Mouse (Mus musculus): ENCODE data around the gene Gm49383. TPM values are rescaled to one million over a fixed set of nuclear protein-coding genes. Genes with fewer than 3 reads are reported as not detected.
A peak's percentile ranks its signal among the peaks of the same experiment; 100 is the strongest.

Gene Gm49383
- total RNA-seq (2021), result 1 to 10 TPM; 4.9 to 6.3 TPM
- long read RNA-seq, experiment 1, partial matches to known transcripts, result 0 of 1 reads
- long read RNA-seq, experiment 1, other reads (novel, unspliced or antisense), result 1 of 1 reads
- long read RNA-seq, experiment 2, result 0 reads

DNA sequence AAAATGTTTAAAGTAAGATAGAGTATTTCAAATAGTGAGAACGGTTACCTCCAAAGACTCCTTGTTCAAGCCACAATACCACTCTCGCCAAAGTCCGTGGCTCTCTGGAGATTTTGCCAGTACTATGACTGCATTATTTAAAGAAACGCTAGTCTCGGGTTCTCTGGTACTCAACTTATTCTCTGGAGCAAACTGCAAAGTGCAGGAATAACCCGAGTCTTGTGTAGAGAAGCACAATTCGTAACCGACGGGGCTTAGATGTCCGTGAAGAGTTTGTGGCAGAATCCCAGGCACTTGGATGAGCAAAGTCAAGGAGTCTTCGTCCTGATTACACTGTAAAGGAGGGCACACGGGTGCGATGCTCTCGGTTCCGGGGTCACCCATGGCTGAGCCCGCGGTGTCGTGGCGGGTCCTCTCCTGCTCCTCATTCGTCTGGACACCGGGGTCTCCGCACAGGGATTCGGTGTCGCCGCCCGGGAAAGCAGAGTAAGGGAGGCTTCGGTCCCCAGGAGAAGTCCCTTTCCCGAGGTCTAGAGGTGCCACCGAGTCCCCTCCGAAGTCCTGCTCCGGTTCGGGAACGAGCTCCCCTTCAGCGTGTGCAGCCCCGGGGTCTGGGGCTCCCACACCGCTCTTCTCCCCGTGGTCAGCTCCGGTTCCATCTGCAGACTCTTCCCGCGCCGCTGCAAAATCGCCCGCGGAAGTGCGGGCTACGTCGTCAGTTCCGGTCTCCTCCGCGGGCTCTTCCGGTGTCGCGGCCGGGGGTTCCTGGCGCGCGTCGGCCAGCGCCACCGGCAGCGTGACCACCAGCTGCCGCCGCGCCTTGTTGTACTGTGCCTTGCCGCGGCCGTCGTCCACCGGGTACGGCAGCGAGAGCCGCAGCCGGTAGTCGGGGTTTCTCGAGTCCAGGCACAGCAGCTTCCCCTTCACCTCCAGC, at the start of gene Gm49383:
Gm49383 (minus strand) TSS at position 661 of the 934 bp plus-strand sequence.
- peak; percentile 75 to 85 for DNase-seq

DNA sequence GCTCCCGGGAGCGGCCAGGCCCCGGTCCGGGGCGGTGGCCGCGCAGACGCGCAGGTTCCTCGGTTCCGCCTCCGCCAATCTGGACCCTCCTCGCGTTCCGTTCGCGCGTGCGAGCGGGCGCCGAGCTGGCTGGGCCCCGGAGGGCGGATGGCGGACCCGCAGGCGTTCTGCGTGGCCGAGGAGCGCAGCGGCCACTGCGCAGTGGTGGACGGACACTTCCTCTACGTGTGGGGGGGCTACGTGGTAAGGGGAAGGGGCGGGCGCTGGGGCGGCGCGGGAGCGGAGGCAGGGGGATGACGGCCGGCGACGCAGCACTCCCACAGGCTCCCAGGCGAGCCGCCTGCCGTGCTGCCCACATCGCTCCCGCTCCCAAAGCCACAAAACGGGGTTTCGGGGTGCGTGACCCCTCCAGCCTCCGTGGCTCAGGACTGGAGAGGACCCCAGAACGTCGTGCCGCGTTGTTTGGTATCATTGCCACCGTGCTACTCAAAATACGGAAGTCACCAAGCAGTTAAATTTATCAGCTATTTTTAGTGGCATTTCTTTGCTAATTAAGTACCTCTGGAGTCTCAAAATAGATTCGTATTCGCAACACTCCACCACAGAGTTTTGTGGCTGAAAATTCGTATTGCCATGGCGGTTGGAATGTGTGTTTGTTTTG, 45.0 kb upstream of the Gm49383 start:
- peak; percentile 80 to 85 for DNase-seq

DNA sequence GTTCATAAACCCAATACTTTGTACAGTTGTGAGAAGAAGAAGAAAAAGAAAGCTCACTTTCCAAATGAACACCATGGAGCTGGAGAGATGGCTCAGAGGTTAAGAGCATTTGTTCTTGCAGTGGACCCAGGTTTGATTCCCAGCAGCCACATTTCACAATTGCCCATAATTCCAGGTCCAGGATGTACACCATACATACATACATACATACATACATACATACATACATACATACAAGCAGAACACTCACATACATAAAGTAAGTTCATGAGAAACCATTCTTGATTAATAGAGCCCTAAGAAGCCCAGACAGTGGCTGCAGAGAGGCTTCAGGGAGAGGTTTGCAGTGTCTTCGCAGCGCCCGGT, 44.5 kb upstream of the Gm49383 start:
- DNase-seq, result no peak

DNA sequence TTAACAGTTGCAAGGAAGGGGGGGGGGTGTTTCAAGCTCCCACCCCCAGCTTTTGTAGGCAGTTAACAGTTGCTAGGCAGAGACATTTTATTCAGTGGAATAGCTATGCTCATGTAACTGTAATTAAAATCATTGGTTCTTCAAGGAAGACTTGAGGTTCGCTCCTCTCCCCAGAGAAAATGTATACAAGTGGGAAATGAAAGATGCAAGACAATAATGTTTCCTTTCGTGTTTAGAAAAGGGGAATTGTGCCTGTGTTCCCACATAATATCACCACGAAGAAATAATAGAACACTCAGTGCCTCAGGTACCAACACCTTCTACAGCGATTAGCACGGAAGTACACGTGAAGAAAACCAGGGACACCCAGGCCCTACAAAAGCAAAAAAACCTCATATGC, 44.0 kb upstream of the Gm49383 start, which contains the start of gene Klhdc1:
Klhdc1 (plus strand) TSS at position 301 of the 400 bp plus-strand sequence.
- DNase-seq, result no peak

DNA sequence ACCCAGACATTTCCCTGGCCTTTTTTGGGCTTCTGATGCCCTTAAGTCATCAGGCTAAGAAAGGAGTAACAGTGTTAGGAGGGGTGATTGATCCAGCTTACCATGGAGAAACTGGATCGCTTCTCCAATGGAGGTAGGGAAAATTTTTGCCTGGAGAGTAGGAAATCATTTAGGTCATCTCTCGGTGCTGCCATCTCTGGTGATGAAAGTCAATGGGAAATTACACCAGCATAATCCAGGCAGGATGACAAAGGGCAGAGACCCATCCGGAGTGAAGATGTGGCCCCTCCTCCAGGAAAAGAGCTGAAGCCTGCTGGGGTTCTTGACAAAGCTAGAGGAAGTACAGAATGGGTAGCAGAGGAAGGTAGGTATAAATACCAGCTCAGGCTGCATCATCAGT, 41.4 kb upstream of the Gm49383 start:
- no peak for DNase-seq

DNA sequence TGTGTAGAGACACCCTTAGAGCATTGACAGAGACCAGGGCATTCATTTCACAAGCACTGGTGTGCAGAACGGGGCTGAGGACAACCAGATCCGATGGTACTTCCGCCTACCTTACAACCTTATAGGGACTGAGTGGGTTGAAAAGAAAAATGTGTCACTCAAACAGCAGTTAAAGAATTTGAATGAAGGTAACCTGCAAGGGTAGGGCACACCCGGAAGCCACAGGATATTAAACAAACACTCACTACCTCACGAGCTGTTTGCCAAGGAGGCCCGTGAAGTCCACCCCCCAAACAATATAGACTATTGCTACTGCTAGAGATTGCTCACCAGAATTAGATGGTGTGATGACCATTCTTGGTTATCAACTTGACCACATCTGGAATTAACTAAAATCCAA, 38.9 kb upstream of the Gm49383 start:
- DNase-seq, result no peak

DNA sequence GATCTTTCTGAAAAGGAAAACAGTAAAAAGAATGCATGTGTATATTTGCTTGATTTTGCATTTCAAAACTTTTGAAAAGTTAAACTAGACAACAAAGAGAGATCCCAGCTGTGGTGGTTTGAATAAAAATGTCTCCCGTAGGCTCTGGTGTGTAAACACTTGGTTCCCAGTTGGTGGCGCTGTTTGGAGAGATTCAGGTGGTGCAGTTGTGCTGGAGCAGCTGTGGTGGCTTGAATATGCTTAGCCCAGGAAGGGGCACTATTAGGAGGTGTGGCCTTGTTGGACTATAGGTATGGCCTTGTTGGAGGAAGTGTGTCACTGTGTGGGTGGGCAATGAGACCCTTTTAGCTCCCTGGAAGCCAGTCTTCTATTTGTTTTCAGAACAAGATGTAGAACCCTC, 32.3 kb upstream of the Gm49383 start:
- DNase-seq, result peak; percentile 24 to 55

DNA sequence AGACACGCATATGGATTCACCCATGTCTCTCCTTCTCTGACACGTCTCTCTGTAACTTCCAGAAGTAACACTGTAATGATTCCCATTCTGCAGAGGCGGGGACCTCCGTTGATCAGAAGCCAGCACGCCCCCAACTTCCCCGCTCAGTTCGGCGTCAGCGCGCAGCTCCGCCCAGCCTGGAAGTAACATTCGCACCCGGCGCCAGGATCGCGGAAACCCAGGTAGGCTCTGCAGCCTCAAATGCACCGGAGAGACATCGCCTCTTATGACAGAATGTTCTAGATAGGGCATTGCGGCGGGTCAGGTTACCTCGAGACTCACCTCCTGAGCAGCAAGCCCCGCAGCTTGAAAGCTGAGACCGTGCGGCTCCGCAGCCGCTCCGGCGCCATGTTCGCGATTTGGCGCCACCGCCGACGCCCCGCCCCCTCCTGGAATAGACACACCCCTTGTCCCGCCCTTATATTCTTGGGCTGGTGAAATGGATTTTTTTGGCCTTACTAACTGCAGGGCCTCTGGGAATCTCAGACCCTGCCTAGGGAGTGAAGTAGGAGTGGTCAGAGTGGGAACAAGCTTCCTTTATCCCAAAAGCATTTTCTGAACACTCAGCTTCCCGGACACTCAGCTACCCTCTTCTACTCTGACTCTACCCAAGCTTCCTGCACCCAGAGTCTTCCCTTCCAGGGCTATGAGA, 31.0 kb upstream of the Gm49383 start, which contains the start of gene Pole2:
Pole2 (minus strand) TSS at position 420 of the 691 bp plus-strand sequence.
- peak; percentile 91 to 95 for DNase-seq

DNA sequence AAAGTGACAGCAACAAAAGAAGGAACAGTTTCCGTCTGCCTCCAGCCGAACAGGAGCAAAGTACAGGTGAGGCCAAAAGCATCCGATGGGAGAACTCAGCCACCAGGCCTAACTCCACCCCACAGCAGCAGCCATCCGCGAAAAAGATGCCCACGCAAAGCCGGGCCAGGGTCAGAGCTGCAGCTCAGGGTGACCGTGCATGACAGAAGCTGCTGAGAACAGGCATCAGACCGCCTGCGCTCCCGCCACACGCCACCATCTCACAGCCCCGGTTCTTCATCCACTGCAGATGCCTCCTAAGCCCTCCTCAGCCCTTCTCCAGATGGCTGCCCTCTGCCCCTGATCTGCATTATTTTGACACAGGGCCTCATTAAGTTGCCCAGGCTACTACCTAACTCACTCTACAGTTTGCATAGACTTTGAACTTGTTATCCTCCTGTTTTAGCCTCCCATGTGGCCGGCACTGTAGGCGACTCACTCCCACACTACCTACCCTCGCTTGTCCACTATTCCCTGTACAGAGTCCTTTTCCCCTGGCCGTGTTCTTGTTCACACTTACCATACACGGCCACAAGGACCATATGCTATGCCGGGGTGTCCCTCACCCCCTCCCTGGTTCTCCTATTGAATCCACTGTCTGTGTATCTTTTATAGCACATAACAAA, 23.8 kb upstream of the Gm49383 start:
- no peak for DNase-seq

DNA sequence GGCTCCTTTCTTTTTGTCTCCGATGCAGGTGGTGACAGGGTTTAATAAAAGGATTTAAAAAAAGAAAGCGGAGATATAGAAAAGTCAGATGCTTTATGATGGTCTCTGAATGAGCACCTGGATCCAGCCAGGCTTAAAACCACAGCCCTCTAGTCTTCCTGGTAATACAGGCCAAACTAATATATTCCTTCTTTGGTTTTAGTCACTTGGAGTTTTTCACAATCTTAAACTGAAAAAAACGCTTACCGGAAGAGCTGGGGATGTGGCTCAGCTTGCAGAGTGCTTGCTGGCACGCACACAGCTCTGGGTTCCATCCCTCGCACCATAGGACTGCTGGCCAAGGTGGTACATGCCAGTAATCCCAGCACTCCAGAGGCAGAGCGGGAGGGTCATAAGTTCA, 19.7 kb upstream of the Gm49383 start:
- DNase-seq, result no peak

DNA sequence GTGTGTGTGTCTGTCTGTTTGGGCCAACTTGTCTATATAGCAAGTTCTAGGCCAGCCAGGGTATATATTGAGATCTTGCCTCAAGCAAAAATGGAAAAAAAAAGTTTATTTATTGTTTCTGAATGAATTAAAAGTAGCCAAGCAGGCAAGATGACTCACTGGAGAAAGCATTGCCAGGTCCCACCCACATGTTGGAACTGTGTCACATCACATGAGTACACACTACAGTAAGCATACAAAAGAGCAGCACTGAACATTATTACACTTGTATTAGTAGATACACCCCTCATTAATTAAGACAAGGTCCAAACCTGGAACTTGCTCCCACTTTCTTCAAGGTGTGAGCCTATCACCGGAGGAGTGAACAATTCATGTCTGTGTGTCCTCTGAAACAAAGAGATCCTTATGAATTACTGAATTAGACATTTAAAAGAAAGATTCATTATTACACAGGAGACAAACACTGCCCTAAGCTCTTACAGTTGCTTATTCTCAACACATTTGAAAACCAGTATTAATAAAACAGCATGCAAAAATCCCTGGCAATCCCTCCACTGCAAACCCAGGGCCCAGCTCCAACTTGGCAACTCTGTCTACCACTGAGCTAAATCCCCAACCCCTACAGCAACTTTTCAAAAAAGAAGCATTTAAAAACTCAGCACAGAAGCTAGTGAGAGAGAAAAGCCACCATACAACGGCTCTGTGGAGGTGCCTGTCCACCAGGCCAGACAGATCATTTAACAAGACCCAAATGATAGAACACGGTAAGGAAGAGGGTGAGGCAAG, 18.3 kb upstream of the Gm49383 start:
- DNase-seq, result peak; percentile 73 to 75

DNA sequence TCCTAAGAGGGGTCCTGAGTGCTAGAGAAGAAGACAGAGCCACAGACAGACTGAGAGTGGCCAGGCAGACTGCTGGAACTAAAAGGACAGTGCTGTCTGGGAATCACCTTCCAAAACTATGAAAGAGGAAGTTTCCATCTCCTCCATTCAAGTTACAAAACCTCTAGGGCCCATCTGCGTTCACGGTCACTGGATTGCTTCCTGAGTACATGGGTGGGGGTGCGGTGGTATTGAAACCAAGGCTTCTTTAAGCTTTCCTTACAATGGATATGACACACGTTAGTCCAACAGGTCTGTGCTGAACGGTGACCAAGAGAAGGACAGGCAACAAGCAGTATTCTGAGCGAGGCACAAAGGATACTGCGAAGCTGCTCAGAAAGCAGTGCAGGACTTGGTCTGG, 17.5 kb upstream of the Gm49383 start:
- no peak for DNase-seq

DNA sequence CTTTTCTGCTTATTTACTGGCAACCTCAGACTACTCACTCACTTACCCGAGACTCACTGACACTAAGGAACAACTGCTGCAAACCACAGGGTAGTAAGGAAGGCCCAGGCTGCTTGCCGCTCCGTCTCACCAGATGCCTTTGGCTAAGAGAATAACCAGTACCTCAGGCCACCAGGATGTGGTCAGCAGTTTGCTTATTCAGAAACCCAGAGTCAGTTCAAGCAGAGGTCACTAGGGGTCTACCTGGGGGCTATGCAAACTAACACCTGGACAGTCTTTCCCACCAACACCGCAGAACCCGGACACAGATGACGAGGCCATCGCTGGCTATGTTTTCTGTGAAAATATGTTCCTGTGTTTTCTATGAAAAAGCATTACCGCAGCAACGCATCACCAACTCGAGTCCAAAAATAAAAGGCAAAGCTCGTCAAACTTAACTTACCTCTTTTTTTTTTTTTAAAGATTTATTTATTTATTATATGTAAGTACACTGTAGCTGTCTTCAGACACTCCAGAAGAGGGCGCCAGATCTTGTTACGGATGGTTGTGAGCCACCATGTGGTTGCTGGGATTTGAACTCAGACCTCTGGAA, 16.4 kb upstream of the Gm49383 start:
- DNase-seq, result no peak

DNA sequence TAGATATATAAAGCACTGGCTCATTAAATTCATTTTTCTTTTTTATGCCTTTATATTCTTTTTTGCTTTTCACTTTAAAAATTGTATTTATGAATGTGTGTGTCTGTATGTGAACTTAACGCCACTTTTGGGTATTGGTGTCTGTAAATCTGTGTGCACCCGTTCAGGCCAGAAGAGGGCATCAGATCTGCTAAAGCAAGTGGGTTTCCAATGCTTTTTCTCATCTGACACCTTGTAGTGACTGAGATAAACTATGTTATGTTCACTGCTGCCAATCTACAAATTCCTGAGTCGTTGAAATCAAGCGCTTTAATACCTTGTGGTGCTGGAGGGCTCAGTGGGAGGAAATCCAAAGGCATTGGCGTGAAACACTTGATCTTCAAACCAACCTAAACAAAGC, 14.2 kb upstream of the Gm49383 start:
- DNase-seq, result no peak

DNA sequence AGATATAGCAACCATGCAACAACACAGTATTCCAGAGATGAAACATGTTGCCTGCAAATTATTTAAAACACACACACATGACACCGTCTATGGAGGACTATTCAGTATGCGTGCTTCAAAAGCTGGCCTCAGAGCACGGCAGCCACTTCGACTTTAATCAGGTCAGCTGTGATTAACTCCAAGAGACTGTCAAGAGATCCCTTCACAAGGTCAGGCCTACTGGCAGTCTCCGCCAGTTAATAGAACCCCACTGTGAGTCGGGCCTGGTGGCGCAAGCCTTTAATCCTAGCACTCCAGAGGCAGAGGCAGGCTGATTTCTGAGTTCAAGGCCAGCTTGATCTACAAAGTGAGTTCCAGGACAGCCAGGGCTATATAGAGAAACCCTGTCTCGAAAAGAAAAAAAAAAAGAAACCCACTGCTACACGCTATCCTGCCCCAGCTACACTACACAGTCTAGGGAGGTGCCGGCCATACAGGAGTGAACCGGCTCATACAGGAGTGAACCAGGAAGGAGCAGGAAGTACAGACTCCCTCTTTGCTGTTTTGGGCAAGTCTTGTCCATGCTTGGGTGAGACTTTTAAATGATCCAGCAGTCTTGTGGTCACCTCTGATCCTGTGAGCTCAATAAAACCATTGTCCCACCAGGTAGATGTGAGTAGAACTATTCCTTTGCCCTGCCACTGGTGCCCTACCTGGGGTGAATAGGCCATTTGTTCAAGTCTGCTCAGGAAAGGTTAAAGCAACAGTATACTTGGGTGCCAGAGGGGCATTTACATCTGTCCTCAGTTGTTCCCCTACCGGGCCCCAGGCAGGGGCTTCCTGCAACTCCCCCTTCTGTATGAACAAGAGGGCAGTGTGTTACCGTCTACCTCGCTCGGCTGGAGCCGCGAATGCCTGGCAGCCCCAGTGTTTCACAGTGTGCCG, 13.4 kb upstream of the Gm49383 start:
- peak in 1 of 2 experiments; percentile 21 for DNase-seq

DNA sequence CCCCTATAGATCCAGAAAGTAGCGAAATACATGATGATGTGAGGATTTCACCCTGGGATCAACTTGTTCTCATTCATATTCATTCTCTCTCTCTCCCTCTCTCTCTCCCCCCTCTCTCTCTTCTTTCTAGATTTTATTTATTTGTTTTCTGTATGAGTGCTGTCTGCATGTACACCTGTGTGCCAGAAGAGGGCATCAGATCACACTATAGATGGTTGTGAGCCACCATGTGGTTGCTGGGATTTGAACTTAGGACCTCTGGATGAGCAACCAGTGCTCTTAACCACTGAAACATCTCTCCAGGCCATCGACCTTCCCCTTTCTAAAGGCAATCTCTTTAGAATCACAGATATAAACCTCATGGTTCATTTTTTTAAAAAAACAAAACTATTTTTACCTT, 11.6 kb upstream of the Gm49383 start:
- DNase-seq, result no peak

DNA sequence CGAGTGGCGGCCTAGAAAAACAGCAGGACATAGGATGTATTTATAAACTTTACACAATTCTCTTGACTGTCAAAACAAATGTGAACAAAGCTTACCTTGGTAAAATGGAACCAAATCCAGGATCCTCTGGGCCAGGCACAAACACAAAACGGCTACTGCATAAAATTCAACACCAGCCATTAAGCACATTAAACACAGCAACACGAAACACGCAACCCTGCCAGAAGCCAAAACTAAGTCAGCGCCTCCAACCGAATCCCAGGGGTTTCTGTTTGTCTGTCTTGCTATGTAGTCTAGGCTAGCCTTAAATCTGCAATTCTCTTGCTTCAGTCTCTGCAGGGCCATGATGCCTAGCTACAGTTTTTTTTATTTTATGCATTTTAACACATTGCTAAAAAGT, 11.0 kb upstream of the Gm49383 start:
- DNase-seq, result no peak

DNA sequence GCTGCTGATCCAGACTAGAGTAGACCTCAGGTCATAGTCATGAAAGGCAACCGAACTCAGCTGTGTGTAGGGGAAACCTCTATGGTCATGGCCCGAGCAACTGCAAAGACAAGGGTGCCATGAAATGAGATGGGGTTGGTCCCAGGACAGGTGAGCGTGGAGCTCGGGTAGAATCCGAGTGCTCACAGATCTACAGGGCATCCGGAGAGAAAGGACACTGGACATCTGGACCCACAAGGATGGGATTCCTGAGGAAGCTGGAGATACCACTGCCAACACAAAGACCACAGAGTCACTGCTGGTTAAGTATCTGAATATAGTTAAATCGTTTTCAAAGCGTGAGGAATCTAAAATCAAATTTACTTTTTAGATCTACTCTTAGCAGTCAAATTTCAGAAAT, 10.5 kb upstream of the Gm49383 start:
- no peak for DNase-seq

DNA sequence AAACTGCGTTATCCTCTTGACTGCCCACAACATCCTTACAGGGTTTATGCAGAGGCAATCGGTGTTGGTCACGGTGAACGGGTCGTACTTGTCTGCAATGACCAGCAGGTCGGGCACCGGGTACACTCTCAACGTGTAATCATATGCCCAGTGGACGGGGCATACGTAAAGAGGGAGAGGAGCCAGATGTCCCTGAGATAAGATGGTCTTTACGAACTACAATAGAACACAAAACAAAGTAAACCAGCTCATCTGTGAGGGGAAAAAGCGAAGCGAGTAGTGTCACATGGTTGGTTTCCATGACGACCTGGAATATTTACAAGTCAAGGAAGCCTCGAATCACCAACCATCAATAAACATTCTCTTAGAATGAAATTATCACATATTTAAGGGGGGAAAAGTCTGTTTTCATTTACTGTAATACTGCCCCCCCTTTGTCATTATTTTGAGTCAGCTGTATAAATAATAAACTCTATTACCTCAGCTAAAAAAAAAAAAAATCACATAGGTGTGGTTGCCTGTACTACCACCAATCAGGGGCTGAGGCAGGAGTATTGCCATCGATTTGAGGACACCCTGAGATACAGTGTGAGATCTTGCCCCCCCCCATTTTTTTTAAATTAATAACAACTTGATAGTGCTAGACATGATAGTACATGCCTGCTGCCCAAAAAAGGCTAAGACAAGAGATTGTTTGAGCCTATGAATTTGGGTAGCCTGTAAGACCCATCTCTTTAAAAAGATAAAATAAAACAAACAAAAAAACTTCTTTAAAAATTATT, 7.3 kb upstream of the Gm49383 start, which contains the start of gene Gm49384:
Gm49384 (minus strand) TSS at position 216 of the 782 bp plus-strand sequence.
- no peak for DNase-seq
